Mouse (Mus musculus) thymus, adult 2 months (tissue): ENCODE measurements around the gene Fbxl14.
A peak's percentile ranks its signal among the peaks of the same experiment; 100 is the strongest.

Experiments used
- CTCF ChIP-seq: fragments of 200-500 bp; IDR thresholded peaks from 2 replicates; pipeline ENCODE4 v1.5.1; 2012; ENCODE audit warnings: mild to moderate bottlenecking, control low read depth, low read length, moderate library complexity, borderline replicate concordance; ENCODE audit not compliant: control insufficient read depth, poor library complexity, insufficient read depth; ENCODE audit errors: extremely low read depth
- POLR2A ChIP-seq: fragments of 200-500 bp; IDR thresholded peaks from 2 replicates; pipeline ENCODE4 v1.6.1; 2012; ENCODE audit warnings: mild to moderate bottlenecking, low read length, control low read depth, moderate library complexity; ENCODE audit not compliant: control insufficient read depth, poor library complexity, insufficient read depth; ENCODE audit errors: extremely low read depth

DNA sequence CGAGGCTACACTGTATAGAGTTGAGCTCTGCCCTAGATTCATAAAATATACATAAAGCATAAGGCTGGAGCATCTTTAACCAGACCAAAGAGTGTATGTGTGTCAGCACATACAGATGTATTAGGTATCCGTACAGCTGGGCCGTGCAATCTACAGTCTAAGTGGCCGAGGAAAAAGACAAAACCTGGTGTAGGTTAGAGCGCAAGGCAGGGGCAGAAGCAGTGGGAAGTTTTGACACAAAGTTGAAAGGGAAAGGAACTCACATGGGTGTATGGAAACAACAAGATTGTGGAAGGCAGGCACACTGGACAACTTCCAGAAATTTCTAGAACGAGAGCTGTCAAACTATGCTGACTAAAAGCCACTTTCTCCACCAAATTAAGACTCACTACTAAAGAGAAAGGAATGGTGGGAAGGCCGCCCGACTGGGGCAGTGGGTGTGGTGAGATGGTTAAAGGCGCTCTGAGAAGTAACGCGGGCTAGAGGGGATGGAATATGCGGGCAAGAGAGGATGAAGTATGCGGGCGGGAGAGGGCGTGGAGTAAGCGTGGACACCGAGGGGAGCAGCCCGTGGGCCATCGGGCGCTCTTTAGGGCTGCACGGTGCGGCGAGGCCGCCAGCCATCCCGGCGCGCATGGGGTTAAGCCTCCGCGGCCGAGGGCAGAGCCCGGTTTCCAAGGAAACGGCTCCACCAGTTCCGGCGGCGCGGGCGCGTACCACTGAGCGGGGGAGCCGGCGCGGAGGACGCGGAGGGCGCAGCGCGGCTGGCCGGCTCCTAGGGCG is 717 bp upstream of the Fbxl14 start:
- TF ChIP-seq CTCF: peak; percentile 59; the same call in 1 of the 2 replicates
- TF ChIP-seq POLR2A: no peak
